Mouse (Mus musculus) v-Abl transformed pro-B cells (cell line): ENCODE measurements around the gene Lims1.

Experiments
- in situ Hi-C, 2 experiments: fragments of 400-800 bp; cut with MboI; formaldehyde crosslinking; loops; one replicate each; pipeline ENCODE4 v1.15.1; 2025; ENCODE audit not compliant: unreplicated experiment in 2 of 2

Gene Lims1

GRCm38 (mm10) chr10:58378380-58378779 lies 55.1 kb downstream of the Lims1 start:
- in situ Hi-C loops = no loop called here

DNA sequence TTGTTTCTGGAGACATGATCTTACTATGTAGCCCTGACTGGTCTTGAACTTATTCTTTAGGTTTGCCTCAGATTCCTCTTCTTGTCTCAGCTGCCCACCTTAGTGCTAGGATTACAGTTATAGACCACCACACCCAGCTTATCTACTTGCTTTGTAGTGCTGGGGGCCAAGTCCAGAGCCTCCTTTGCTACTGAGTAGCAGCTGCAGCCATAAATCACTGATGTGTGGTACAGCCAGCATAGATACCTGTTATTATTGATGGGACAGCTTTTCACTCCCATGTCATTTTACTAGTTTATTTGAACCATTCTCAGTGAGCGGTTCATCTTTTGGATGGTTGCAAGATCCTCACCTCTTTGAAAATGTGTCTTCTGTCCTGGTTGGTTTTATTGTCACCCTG lies 56.4 kb downstream of the Lims1 start:
- in situ Hi-C loops = no loop called here

GRCm38 (mm10) chr10:58381904-58382303 lies 58.6 kb downstream of the Lims1 start:
- in situ Hi-C loops = no loop called here

GRCm38 (mm10) chr10:58382621-58383101 lies 59.4 kb downstream of the Lims1 start:
- in situ Hi-C loops = no loop called here

DNA sequence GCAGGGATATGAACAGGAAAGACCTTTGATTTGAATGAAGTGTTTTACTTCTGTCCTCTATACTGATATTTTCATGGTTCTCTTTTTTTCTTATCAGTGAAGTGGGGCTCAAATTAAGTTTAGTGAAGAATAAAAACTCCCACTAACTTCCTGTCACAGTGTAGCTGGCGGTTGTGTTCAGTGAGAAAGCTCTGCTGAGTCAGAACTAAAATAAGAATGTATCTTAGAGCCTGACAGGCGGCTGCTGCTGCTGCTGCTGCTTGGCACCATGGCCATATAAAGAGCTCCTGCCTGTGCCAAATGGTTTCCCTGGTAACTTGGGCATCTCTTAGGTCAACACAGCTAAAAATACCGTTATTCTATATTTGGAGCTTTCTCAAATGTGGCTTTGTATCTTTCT lies 60.0 kb downstream of the Lims1 start:
- in situ Hi-C loops = no loop called here

- in situ Hi-C loops = no loop called here
Observed at GRCm38 (mm10) chr10:58383761-58384160, 60.5 kb downstream of the Lims1 start.

DNA sequence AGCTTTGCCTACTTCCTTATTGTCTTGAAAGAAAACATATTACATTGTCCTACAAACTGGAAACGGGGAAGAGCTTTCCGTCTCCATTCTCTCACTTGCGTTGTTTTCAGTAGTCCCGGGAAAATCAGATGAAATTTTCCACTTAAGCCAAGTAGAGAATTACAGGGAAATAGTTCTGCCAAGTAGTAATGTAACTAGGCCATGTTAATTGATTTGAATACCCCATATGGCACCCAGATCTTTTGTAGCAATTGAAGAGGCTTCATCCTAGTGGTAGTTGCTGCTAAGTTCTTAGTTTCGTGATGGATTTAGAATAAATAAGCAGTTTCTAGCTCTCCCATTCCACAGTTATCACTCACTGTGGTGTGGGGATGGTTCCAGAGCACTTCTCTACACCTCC lies 62.4 kb downstream of the Lims1 start:
- in situ Hi-C loops = loop anchor here in 1 of 2 experiments (5.0 kb wide), 1 partner anchor 57 kb away; no protein-coding TSS in a partner anchor

DNA sequence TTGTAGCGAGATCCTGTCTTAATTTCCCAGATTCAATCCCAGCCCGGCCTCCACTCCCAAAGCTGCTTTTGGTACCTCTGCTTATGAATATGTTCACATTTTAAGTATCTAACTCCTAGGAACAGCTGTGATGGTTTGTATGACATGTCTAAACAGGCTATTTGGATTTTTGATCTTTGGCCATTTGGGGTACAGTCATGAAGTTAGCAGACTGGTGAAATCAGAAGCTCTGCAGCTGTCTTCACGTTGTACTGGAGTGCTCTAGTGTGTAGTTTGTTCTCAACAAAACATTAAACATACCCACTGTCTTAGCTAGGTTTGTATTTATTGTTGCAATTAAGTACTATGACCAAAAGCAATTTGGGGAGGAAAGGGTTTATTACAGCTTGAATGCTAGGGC lies 63.7 kb downstream of the Lims1 start:
- in situ Hi-C loops = loop anchor here in 1 of 2 experiments (5.0 kb wide), 1 partner anchor 55 kb away; no protein-coding TSS in a partner anchor

DNA sequence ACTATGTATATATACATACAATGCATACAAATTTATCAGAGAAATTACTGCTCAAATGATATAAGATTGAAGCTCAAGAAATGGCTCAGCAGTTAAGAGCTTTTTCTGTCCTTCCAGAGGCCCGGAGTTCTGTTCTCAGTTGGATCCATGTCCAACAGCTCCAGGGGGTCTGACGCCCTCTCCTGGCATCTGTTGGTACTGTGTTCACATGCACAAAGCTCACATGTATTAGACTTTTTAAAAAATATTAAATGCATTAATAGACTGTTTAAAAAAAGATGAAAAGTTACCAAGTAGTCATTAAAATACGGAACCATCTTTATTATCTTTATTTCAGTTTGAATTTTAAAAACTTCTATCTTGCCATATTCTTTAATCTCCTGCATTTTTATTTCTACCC lies 65.4 kb downstream of the Lims1 start:
- in situ Hi-C loops = loop anchor here in 1 of 2 experiments (5.0 kb wide), 1 partner anchor 54 kb away; no protein-coding TSS in a partner anchor

- in situ Hi-C loops = loop anchor here in 1 of 2 experiments (5.0 kb wide), 1 partner anchor 53 kb away; no protein-coding TSS in a partner anchor
Observed at GRCm38 (mm10) chr10:58389151-58389550, 65.9 kb downstream of the Lims1 start.

- in situ Hi-C loops = no loop called here
Observed at GRCm38 (mm10) chr10:58392435-58392834, 69.2 kb downstream of the Lims1 start.

DNA sequence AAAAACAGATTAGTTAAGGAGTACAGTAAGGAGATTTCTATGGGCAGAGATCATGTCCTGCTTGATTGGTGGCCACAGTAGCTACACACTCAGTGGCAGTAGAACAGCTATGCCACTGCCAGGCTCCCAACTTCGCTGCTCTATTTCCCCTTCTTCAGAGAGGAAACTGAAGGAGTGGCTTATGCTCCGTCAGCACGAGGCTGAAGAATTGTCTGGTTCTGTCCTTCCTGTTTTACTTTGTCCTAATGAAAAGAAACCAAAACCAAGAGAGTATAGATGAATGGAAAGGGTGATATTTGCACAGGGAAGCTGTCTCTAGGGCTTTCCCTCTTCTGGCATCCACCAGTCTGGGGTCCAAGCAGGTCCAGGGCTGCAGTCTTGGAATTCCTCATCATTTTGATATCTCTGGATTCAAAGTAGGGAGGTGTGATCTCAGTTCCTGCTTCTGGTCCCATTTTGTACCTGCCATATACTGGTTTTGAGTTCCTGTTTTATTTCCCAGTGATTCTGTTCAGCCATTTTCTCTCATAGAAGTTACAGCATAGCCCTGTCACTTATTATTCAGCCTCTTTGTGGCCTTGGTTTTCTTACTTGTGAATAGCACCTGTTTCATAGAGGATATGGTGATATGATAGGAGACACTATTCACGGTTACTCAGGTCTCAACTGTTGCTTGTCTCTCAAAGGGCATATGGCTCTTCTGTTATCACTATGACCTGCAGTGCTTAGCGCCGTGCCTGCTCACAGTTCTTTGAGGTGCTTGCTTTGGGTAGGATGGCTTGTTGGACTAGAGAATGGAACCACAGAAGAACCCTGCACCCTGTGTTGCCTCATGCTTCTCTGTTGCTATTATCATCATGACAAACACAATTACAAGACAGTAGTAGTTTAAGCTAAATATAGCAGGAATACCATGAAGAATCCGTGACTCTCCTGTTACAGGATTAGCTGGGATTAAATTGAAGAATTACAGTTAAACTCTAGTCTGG lies 70.1 kb downstream of the Lims1 start:
- in situ Hi-C loops = no loop called here

- in situ Hi-C loops = no loop called here
Observed at GRCm38 (mm10) chr10:58394170-58394569, 70.9 kb downstream of the Lims1 start.

DNA sequence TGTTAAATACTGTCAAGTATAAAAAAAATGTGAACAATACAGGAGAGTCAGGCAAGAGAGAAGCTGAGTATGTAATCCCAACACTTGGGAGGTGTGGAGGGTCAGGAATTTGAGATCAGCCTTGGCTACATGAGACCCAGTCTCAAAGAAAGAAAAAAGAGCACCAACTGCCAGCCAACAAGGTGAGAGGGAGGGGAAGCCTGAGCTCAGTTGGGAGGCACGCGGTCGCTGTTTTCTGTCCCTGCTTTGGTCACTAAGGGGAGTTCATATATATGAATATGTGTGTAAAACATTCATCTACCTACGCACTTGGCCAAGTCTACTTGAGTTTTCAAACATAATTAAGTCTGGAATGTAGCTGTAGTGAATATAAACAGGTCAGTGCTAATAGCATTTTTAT lies 72.0 kb downstream of the Lims1 start:
- in situ Hi-C loops = no loop called here

DNA sequence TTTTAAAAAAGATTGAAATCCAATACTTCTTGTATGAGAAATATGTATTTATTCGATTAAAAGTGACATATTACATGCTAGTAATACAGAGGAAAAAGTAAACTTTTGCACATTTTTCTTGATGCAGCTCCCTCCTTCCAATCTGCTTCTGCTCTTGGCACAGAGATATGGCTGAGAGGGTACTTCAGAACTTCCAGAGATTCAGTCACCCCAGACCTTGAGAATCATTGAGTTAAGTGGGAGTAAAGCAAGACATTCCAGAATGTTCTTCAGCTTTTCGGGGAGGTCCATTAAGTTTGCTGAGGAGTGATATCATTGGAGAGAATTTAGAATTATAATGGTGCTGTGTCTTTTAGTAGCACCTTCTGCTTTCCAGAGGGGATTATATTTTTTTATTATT lies 72.5 kb downstream of the Lims1 start:
- in situ Hi-C loops = no loop called here

DNA sequence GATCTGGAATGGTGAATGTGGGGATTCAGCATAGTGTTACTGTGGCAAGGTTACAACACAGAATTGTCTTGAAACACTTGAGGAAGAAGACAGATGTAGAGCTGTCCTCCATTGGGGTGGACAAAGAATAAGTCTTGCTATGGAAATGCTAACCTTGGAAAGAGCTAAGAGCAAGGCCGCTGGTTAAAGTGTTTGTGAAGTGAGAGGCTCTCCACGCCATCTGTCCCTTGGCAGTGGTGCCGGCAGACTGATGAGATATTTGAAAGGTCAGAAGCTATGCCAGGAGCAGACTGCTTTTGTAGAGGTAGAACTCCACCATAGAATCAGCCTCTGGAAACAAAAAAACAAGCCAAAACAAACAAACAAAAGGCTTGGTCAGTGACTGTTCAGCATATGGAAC lies 73.3 kb downstream of the Lims1 start:
- in situ Hi-C loops = no loop called here

DNA sequence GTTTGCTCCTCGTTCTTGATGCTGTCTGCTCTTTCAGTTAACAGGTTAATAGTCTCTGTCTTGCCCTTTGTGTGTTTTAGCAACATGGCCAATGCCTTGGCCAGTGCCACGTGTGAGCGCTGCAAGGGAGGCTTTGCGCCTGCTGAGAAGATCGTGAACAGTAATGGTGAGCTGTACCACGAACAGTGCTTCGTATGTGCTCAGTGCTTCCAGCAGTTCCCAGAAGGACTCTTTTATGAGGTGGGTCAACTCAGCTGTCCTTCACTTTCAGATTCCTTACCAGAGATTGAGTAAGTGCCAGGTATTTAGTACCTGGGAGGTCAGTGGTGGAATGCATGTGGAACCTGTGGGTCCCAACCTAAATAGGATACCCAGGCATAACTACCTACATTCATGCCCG lies 75.7 kb downstream of the Lims1 start:
- in situ Hi-C loops = no loop called here

GRCm38 (mm10) chr10:58401838-58402237 lies 78.6 kb downstream of the Lims1 start:
- in situ Hi-C loops = no loop called here

DNA sequence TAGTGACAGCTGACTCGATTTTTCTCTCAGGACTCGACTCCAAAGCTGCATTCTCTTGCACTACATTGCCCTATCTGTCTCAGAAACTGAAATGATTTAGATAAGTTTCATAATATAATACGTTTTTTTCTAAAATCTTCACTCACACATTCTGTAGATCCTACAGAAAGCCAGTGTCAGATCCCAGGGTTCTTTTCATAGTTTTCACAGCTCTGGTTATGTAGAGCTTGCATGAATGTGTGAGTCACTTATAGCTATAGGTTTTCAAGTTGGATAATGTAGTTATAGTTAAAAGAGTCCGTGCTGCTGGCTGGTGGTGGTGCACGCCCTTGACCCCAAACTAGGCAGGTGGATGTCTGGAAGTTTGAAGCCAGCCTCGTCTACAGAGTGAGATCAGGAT lies 81.4 kb downstream of the Lims1 start:
- in situ Hi-C loops = no loop called here

- in situ Hi-C loops = no loop called here
Observed at GRCm38 (mm10) chr10:58405285-58405948, 82.2 kb downstream of the Lims1 start.

GRCm38 (mm10) chr10:58405949-58406305 lies 82.7 kb downstream of the Lims1 start:
- in situ Hi-C loops = no loop called here
